Mouse (Mus musculus) myocyte (in vitro differentiated cells): ENCODE data around the gene Maml1. TPM values are rescaled to one million over a fixed set of nuclear protein-coding genes. Genes with fewer than 3 reads are reported as not detected.
A peak's percentile ranks its signal among the peaks of the same experiment; 100 is the strongest.

Experiments
- H3K27me3 ChIP-seq: one replicate; pipeline ENCODE4 v1.6.1; 2011; ENCODE audit not compliant: control insufficient read depth, insufficient read depth, insufficient read length
- H3K36me3 ChIP-seq: one replicate; pipeline ENCODE4 v1.6.1; 2011; ENCODE audit not compliant: control insufficient read depth, insufficient read depth
- H3K4me2 ChIP-seq: one replicate; pipeline ENCODE4 v1.6.1; 2011; ENCODE audit warnings: low read depth, control low read depth
- H3K4me3 ChIP-seq: one replicate; pipeline ENCODE4 v1.5.1; 2011; ENCODE audit warnings: mild to moderate bottlenecking, control low read depth, moderate library complexity
- H3K79me2 ChIP-seq: one replicate; pipeline ENCODE4 v1.6.1; 2011; ENCODE audit not compliant: control insufficient read depth, insufficient read depth
- H3ac ChIP-seq: one replicate; pipeline ENCODE4 v1.6.1; 2011; ENCODE audit not compliant: control insufficient read depth, insufficient read length
- CEBPB ChIP-seq: IDR thresholded peaks from 2 replicates; pipeline ENCODE4 v1.6.1; 2011; ENCODE audit warnings: mild to moderate bottlenecking, moderate library complexity; ENCODE audit not compliant: poor library complexity, insufficient read depth, severe bottlenecking
- E2F4 ChIP-seq: IDR thresholded peaks from one replicate; pipeline ENCODE4 v1.6.1; 2011; ENCODE audit warnings: mild to moderate bottlenecking, control low read depth, moderate library complexity; ENCODE audit not compliant: insufficient read depth
- MAX ChIP-seq: IDR thresholded peaks from one replicate; pipeline ENCODE4 v1.6.1; 2011; ENCODE audit warnings: low read depth, mild to moderate bottlenecking, control low read depth
- MYOD1 ChIP-seq, 3 experiments: IDR thresholded peaks; one replicate each; pipeline ENCODE4 v1.6.1; 2011; ENCODE audit warnings: control low read depth in 2 of 3, low read depth in 2 of 3, mild to moderate bottlenecking in 2 of 3, moderate library complexity in 1 of 3; ENCODE audit not compliant: insufficient read length in 2 of 3, control insufficient read depth in 1 of 3
- MYOG ChIP-seq, 3 experiments: IDR thresholded peaks; one replicate each; pipeline ENCODE4 v1.6.1; 2011; ENCODE audit warnings: control low read depth in 2 of 3, low read depth in 2 of 3, mild to moderate bottlenecking in 2 of 3; ENCODE audit not compliant: insufficient read length in 2 of 3, control insufficient read depth in 1 of 3, insufficient read depth in 1 of 3
- POLR2A ChIP-seq: IDR thresholded peaks from one replicate; pipeline ENCODE4 v1.6.1; 2011; ENCODE audit warnings: low read depth, mild to moderate bottlenecking, control low read depth, moderate library complexity; ENCODE audit not compliant: insufficient read length
- POLR2AphosphoS2 ChIP-seq: IDR thresholded peaks from one replicate; pipeline ENCODE4 v1.6.1; 2011; ENCODE audit warnings: low read depth, control low read depth; ENCODE audit not compliant: insufficient read length
- REST ChIP-seq: IDR thresholded peaks from one replicate; pipeline ENCODE4 v1.6.1; 2011; ENCODE audit warnings: mild to moderate bottlenecking, control low read depth, moderate library complexity; ENCODE audit not compliant: insufficient read depth, insufficient read length
- SRF ChIP-seq: IDR thresholded peaks from one replicate; pipeline ENCODE4 v1.6.1; 2011; ENCODE audit warnings: low read depth; ENCODE audit not compliant: control insufficient read depth, insufficient read length
- TCF12 ChIP-seq: IDR thresholded peaks from one replicate; pipeline ENCODE4 v1.6.1; 2011; ENCODE audit warnings: mild to moderate bottlenecking, control low read depth; ENCODE audit not compliant: poor library complexity, insufficient read depth, severe bottlenecking
- TCF3 ChIP-seq: IDR thresholded peaks from one replicate; pipeline ENCODE4 v1.6.1; 2011; ENCODE audit warnings: low read depth, control low read depth; ENCODE audit not compliant: insufficient read length
- USF1 ChIP-seq: IDR thresholded peaks from one replicate; pipeline ENCODE4 v1.6.1; 2011; ENCODE audit warnings: low read depth, mild to moderate bottlenecking, control low read depth, moderate library complexity
- polyA plus RNA-seq: library from polyadenylated mRNA; unstranded; fragments of >200 nt; fragmentation: generic; extraction: Trizol; gene quantifications from one replicate; pipeline ENCODE4 v1.2.1, GENCODE M21; 2012; ENCODE audit warnings: missing spikeins

Maml1 gene
- polyA plus RNA-seq, 1 experiment: 13.7 TPM

GRCm38 (mm10) chr11:50236937-50237835, 54.9 kb downstream of the Maml1 start:
- H3K4me2 ChIP-seq: peak overlapping the region; percentile 52
- peaks cover 13% of the 10 kb centered on the region for H3K36me3 ChIP-seq
- H3K79me2 ChIP-seq: no peaks in the 10 kb centered on the region
- peak overlapping the region; percentile 6 for H3ac ChIP-seq
- H3K27me3 ChIP-seq: no peaks in the 10 kb centered on the region
- TF ChIP-seq POLR2AphosphoS2: no peak
- no peak for TF ChIP-seq POLR2A
- TF ChIP-seq MYOG (IDR thresholded peaks at IDR 0.05; ENCODE audit: control insufficient read depth in 1 of 3, insufficient read depth in 1 of 3, insufficient read length in 2 of 3, low read depth in 2 of 3): no peak
- TF ChIP-seq TCF3: no peak
- no peak for TF ChIP-seq TCF12
- no peak overlapping the region for H3K4me3 ChIP-seq

DNA sequence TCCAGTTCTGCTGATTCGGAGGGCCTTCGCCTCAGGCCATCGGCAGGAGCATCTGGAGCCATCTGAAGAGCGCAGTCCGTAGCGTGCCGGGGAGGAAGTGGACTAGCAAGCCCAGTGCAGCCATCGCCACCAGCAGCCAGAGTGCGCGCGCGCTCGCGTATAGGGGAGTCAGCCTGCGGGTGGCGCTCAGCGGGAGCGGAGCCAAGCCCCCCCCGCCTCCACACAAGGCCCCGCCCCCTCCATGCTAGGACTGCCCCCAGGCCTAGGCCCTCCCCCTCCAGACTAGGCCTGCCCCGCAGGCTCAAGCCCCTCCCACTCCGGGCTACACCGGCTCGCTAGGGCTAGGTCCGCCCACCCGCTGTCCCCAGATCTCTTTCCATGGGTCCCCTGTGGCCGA, 55.6 kb downstream of the Maml1 start:
- H3K79me2 ChIP-seq: no peaks in the 10 kb centered on the region
- no peak overlapping the region for H3K4me3 ChIP-seq
- peak overlapping the region; percentile 6 for H3ac ChIP-seq
- peak overlapping the region; percentile 60 for H3K4me2 ChIP-seq
- no peaks in the 10 kb centered on the region for H3K27me3 ChIP-seq
- TF ChIP-seq POLR2A (peak; percentile 50), USF1 (no peak), POLR2AphosphoS2 (peak; percentile 90)
- H3K36me3 ChIP-seq: peaks cover 20% of the 10 kb centered on the region

- Histone ChIP-seq H3K4me2 (no peak overlapping the region), H3K79me2 (no peaks in the 10 kb centered on the region), H3K4me3 (no peak overlapping the region), H3ac (no peak overlapping the region), H3K36me3 (peaks cover 21% of the 10 kb centered on the region), H3K27me3 (no peaks in the 10 kb centered on the region)
- TF ChIP-seq MYOD1 (IDR thresholded peaks at IDR 0.05; ENCODE audit: control insufficient read depth in 1 of 3, insufficient read length in 2 of 3, low read depth in 2 of 3) (no peak), E2F4 (no peak), MYOG (IDR thresholded peaks at IDR 0.05; ENCODE audit: control insufficient read depth in 1 of 3, insufficient read depth in 1 of 3, insufficient read length in 2 of 3, low read depth in 2 of 3) (no peak), TCF12 (no peak), TCF3 (no peak), CEBPB (no peak), POLR2AphosphoS2 (no peak), SRF (no peak), USF1 (no peak), MAX (no peak), POLR2A (no peak), REST (no peak)
Observed at GRCm38 (mm10) chr11:50234606-50235005, 57.5 kb downstream of the Maml1 start.

DNA sequence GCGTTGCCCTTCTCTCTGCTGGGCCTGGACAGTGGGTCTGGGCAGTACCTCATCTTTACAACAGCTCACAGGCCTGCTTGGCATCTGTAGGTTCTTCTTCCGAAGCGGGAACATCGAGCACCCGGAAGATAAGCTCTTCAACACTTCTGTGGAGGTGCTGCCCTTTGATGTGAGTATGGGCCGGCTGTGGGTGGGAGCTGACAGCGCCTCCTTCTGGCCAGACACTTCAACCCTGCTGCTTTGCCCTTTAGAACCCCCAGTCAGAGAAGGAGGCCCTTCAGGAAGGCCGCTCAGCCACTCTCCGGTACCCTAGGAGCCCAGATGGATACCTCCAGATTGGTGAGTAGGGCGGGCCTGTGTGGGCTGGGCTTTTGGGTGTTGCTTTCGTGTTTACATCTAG, 58.1 kb downstream of the Maml1 start:
- Histone ChIP-seq H3K4me3 (no peak overlapping the region), H3K27me3 (no peaks in the 10 kb centered on the region), H3K4me2 (no peak overlapping the region), H3K79me2 (no peaks in the 10 kb centered on the region), H3ac (no peak overlapping the region), H3K36me3 (peaks cover 21% of the 10 kb centered on the region)
- TF ChIP-seq MYOD1 (IDR thresholded peaks at IDR 0.05; ENCODE audit: control insufficient read depth in 1 of 3, insufficient read length in 2 of 3, low read depth in 2 of 3): no peak
- TF ChIP-seq MAX: no peak
- no peak for TF ChIP-seq TCF12
- TF ChIP-seq MYOG (IDR thresholded peaks at IDR 0.05; ENCODE audit: control insufficient read depth in 1 of 3, insufficient read depth in 1 of 3, insufficient read length in 2 of 3, low read depth in 2 of 3): no peak

- Histone ChIP-seq H3ac (no peak overlapping the region), H3K27me3 (no peaks in the 10 kb centered on the region), H3K4me3 (no peak overlapping the region), H3K79me2 (peaks cover under 1% of the 10 kb centered on the region), H3K4me2 (no peak overlapping the region), H3K36me3 (peaks cover 21% of the 10 kb centered on the region)
- TF ChIP-seq TCF3 (no peak), TCF12 (no peak), USF1 (no peak), MYOD1 (IDR thresholded peaks at IDR 0.05; ENCODE audit: control insufficient read depth in 1 of 3, insufficient read length in 2 of 3, low read depth in 2 of 3) (no peak), E2F4 (no peak), POLR2AphosphoS2 (no peak), MAX (no peak), MYOG (IDR thresholded peaks at IDR 0.05; ENCODE audit: control insufficient read depth in 1 of 3, insufficient read depth in 1 of 3, insufficient read length in 2 of 3, low read depth in 2 of 3) (no peak)
Observed at GRCm38 (mm10) chr11:50233022-50233421, 59.1 kb downstream of the Maml1 start.
